Mouse (Mus musculus) kidney, adult 2 months (tissue): Measurements from ENCODE around the gene Ddah2. TPM values are rescaled to one million over a fixed set of nuclear protein-coding genes. Genes with fewer than 3 reads are reported as not detected.

Source experiments
- DNase-seq: peaks from one replicate; pipeline ENCODE4 v3.0.0; 2021
- H3K27ac ChIP-seq: fragments of 200-500 bp; 2 replicates; pipeline ENCODE4 v1.5.1; 2012; ENCODE audit warnings: low read depth, low read length, control low read depth, inconsistent platforms; ENCODE audit not compliant: insufficient read depth
- H3K27me3 ChIP-seq: fragments of 200-500 bp; replicated peaks from 2 replicates; pipeline ENCODE4 v1.6.1; 2012; ENCODE audit warnings: mild to moderate bottlenecking, moderate library complexity, low read length, inconsistent platforms; ENCODE audit not compliant: control insufficient read depth, insufficient read depth
- H3K36me3 ChIP-seq: fragments of 200-500 bp; 2 replicates; pipeline ENCODE4 v1.6.1; 2012; ENCODE audit warnings: mild to moderate bottlenecking, moderate library complexity, low read length, inconsistent platforms; ENCODE audit not compliant: control insufficient read depth, insufficient read depth
- H3K4me1 ChIP-seq: fragments of 200-500 bp; 2 replicates; pipeline ENCODE4 v1.6.1; 2011; ENCODE audit warnings: low read length; ENCODE audit not compliant: control insufficient read depth, insufficient read depth
- H3K4me3 ChIP-seq: fragments of 200-500 bp; 2 replicates; pipeline ENCODE4 v1.5.1; 2011; ENCODE audit warnings: mild to moderate bottlenecking, low read depth, low read length, control low read depth; ENCODE audit not compliant: insufficient read depth
- CTCF ChIP-seq: fragments of 200-500 bp; conservative IDR thresholded peaks from 2 replicates; pipeline ENCODE4 v1.5.1; 2011; ENCODE audit warnings: low read depth, mild to moderate bottlenecking, control low read depth, low read length, moderate library complexity, mixed read lengths; ENCODE audit not compliant: insufficient read depth, insufficient read length
- POLR2A ChIP-seq: fragments of 200-500 bp; IDR thresholded peaks from one replicate; pipeline ENCODE4 v1.6.1; 2011; ENCODE audit warnings: low read depth, low read length, control low read depth
- WGBS: fragments of 180-500 bp; shearing (Covaris S2); methylation state at CpG from one replicate; pipeline ENCODE4 v1.1.7; 2018; 5-methylcytosine and 5-hydroxymethylcytosine counted together
- polyA plus RNA-seq: library from polyadenylated mRNA; depleted of rRNA; stranded (reverse); fragments of >200 nt; gene quantifications from 2 replicates; pipeline ENCODE4 v1.2.3, GENCODE M21; 2012

The Ddah2 gene
- polyA plus RNA-seq, 1 experiment: 37.7 TPM

DNA sequence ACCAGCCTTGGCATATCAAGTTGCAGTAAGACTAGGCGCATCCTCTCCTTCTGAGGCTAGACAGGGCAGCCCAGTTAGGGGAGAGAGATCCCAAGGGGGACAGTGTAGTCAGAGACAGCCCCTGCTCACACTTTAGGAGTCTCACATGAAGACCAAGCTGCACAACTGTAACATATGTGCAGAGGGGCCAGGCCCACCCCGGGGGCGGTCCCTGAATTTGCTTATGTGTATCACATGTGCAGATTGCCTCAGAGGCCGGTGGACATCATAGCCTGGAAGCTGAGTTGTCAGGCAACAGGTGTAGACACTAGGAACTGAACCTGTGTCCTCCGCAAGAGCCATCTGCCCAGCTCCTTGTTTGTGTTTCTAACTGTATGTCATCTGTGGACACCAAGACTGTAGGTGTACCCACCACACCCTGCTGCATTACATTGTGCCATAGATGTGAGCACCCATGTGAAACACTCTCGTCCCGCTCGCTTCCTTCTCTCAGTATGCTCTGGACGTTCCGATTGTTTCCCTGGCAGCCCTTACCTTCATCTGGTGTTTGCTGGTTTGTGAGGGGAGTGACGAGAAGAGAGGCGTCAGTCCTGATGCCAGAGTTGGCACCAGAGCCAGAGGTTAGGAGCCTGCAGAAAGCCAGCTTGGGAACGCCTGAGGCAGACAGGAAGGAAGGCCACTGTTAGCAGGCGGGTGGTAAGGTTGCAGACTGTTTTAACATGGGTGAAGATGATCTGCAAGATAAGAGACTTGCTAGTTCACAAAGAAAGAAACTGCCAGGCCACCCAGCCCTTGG is 33.8 kb downstream of the Ddah2 start:
- H3K27me3 ChIP-seq: no peaks in the 10 kb centered on the region
- TF ChIP-seq CTCF (no peak), POLR2A (no peak)
- peaks cover 5% of the 10 kb centered on the region; the same call in 1 of the 2 replicates for H3K4me1 ChIP-seq
- peaks cover 3% of the 10 kb centered on the region for H3K36me3 ChIP-seq
- no peak overlapping the region for H3K27ac ChIP-seq
- no peak for DNase-seq
- H3K4me3 ChIP-seq: no peak overlapping the region
- WGBS: 75% methylated on average over 14 of the region's 14 CpGs

DNA sequence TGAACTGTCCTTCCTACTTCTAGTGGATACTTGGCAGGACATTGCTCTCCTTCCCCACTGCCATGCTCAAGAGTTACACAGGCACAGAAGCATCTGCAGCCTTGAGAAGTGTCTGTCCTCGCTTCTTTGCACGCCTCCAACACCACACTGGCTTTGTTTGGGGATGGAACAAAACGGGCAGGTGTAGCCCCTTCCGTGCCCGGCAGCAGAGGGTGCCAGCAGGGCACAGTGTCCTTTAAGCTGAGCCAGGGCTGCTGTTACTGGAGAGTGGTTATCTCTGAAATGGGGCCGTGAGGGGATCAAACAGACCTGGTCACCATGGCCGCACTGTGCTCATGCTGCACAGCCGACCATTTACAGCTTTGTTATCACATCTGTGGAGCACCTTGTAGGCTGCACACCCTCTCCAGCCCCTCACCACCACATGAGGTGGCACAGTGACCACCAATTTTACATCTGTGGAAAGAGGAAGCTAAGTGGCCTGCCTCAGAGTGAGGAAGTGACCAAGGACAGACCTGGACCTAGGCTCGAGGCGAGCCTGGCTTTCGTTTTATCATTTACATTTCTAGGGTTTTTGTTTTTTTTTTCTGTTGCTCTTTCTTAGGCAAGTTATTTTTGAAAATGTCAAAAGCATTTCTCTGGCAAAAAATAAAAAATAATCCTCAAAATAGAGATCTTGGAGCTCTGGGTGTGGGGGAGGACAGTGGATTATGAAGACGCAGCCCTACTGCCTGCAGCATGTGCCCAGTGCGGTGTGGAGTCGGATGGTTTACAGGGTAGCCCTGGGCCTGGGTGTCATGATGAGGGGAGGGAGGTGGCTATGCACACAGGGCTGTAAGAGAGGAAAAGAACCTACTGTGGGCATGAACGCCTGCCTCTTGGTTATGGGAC is 35.9 kb downstream of the Ddah2 start:
- TF ChIP-seq CTCF: no peak
- TF ChIP-seq POLR2A: no peak
- Histone ChIP-seq H3K27me3 (no peaks in the 10 kb centered on the region), H3K36me3 (peaks cover 3% of the 10 kb centered on the region), H3K27ac (no peak overlapping the region), H3K4me3 (no peak overlapping the region), H3K4me1 (peaks cover 5% of the 10 kb centered on the region; the same call in 1 of the 2 replicates)
- no peak for DNase-seq
- 88% methylated on average over 15 of the region's 15 CpGs for WGBS

DNA sequence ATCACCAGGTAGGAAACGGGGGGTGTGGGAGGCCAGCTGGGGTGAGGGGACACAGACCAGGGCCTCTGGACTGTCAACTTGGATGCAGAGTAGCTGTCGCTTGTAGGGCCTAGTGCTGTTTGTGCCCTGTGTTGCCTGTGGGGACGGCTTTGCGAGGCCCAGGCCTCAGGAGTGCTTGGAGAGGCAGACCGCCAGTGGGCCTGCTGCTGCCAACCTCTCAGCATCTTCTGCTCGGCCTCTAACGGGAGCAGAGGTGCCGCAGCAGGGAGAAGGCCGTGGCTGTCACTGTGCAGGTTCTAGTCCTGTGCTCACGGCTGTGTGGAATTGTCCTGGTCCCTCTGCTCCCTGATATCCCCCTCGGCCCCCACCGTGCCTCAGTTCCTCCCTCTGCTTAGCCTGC is 37.8 kb downstream of the Ddah2 start:
- 86% methylated on average over 12 of the region's 12 CpGs for WGBS
- TF ChIP-seq CTCF (no peak), POLR2A (no peak)
- no peaks in the 10 kb centered on the region for H3K27me3 ChIP-seq
- DNase-seq: no peak
- peaks cover 3% of the 10 kb centered on the region for H3K36me3 ChIP-seq
- H3K27ac ChIP-seq: no peak overlapping the region
- H3K4me1 ChIP-seq: no peaks in the 10 kb centered on the region
- no peak overlapping the region for H3K4me3 ChIP-seq

DNA sequence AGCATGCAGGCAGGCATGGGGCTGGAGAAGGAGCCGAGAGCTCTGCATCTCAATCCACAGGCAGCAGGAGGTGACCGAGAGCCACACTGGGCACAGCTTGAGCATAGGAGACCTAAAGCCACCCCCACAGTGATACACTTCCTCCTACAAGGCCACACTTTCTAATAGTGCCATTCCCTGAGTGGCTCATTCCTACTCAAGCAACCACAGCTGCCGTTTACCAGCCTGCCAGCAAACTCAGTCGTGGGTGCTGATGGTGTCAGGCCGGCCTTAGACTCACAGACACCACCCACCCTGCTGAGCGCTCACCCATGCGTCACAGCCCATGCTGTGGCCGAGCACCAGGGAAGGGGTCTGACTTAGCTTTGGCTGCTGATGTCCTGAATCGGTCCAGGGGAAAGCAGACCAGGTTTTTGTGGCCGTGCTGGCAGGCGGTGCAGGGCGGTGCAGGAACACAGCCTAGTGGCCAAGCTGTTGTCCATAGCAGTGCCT is 38.4 kb downstream of the Ddah2 start:
- H3K27ac ChIP-seq: no peak overlapping the region
- 75% methylated on average over 12 of the region's 12 CpGs for WGBS
- no peaks in the 10 kb centered on the region for H3K27me3 ChIP-seq
- H3K36me3 ChIP-seq: peaks cover 3% of the 10 kb centered on the region
- peak; percentile 30 for DNase-seq
- H3K4me3 ChIP-seq: no peak overlapping the region
- H3K4me1 ChIP-seq: no peaks in the 10 kb centered on the region
- TF ChIP-seq CTCF (no peak), POLR2A (no peak)

DNA sequence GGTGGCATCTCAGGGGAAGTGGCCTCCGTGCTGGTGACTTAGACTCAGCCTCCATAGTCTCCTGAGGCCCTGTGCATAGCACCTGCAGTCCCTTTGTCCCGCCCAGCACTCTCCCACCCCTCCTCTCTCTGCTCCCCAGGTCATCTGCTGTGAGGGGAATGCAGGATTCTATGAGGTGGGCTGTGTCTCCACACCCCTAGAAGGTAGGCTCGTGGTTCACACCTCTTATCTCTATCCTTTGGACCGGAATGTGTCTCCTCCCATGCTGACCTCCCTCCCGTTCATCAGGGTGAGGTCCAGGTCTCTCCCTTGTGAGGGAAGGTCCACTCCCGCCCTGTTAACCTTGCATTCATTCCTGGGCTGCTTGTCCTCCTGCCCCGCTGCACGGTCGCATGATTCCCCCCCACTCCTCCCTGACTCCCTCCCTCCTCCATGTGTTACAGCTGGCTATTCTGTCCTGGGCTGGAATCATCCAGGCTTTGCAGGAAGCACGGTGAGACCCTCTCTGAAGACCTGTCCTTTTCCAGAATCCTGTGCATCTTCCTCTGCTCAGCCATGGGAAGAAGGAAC is 41.4 kb downstream of the Ddah2 start:
- TF ChIP-seq CTCF: no peak
- TF ChIP-seq POLR2A: no peak
- peaks cover 4% of the 10 kb centered on the region; the same call in 1 of the 2 replicates for H3K4me1 ChIP-seq
- 60% methylated on average over 10 of the region's 10 CpGs for WGBS
- H3K27me3 ChIP-seq: no peaks in the 10 kb centered on the region
- no peak overlapping the region for H3K4me3 ChIP-seq
- no peak for DNase-seq
- no peaks in the 10 kb centered on the region; the same call in 1 of the 2 replicates for H3K36me3 ChIP-seq
- no peak overlapping the region for H3K27ac ChIP-seq

DNA sequence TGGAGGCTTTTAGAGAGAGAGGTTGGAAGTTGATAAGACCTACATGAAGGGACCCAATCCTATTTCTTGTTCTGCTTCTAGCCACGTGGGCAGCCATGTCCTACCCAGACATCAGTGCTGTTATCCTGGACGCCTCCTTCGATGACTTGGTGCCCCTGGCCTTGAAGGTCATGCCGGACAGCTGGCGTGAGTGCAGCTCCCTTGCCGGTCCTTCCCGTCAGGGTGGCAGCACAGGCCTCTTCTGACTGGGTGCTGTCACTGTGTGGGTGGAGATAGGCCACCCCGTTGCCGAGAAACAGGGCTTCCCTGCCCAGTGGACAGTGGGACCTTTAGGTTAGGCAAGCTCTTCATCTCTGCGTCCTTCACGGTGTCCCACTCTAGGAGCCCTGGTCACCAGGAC is 42.3 kb downstream of the Ddah2 start:
- Histone ChIP-seq H3K27ac (no peak overlapping the region), H3K4me3 (no peak overlapping the region), H3K27me3 (no peaks in the 10 kb centered on the region), H3K36me3 (no peaks in the 10 kb centered on the region; the same call in 1 of the 2 replicates), H3K4me1 (peaks cover 4% of the 10 kb centered on the region; the same call in 1 of the 2 replicates)
- no peak for TF ChIP-seq CTCF
- TF ChIP-seq POLR2A: no peak
- DNase-seq: no peak
- 68% methylated on average over 11 of the region's 11 CpGs for WGBS

DNA sequence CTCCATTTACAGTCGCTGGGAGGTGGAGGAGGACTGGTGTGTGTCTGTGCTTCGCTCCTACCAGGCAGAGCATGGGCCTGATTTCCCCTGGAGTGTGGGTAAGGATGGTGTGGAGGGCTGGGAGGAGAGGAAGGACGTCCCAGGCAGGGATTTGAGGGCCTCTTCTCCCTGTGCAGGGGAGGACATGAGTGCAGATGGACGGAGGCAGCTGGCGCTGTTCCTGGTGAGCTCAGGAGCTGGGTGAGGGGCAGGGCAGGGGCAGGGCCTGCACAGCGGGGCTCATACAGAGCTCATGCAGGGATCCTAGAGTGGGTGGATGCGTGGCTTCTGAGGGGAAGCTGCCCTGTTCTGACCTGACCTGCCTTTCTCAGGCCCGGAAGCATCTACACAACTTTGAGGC is 43.5 kb downstream of the Ddah2 start:
- H3K36me3 ChIP-seq: no peaks in the 10 kb centered on the region
- TF ChIP-seq CTCF: no peak
- no peak for TF ChIP-seq POLR2A
- 67% methylated on average over 8 of the region's 8 CpGs for WGBS
- DNase-seq: no peak
- no peaks in the 10 kb centered on the region for H3K27me3 ChIP-seq
- peaks cover 4% of the 10 kb centered on the region; the same call in 1 of the 2 replicates for H3K4me1 ChIP-seq
- H3K4me3 ChIP-seq: no peak overlapping the region
- no peak overlapping the region for H3K27ac ChIP-seq
